Mouse (Mus musculus) megakaryocyte, adult 5-6 weeks (primary cell): ENCODE results near the gene Cdc42ep4. TPM values are rescaled to one million over a fixed set of nuclear protein-coding genes. Genes with fewer than 3 reads are reported as not detected.

ENCODE experiments used
- ATAC-seq: 2 replicates; pipeline ENCODE4 v1.8.0; 2016; ENCODE audit warnings: mild to moderate bottlenecking, inconsistent platforms; ENCODE audit not compliant: poor library complexity, severe bottlenecking
- total RNA-seq, 2 experiments: library from RNA; stranded (forward) in 1 of 2; stranded (reverse) in 1 of 2; fragments of 153-499, 151-499 nt in 1 of 2; fragments of 221-1000, 200-1000 nt in 1 of 2; gene quantifications; 2 replicates each; pipeline versions ENCODE4 v1.2.3 to v1.2.4; 2015 to 2017

Cdc42ep4 gene
- total RNA-seq (2015) (14.0 and 20.1 TPM in 2 replicates), total RNA-seq (2017) (26.9 and 27.8 TPM in 2 replicates)

DNA sequence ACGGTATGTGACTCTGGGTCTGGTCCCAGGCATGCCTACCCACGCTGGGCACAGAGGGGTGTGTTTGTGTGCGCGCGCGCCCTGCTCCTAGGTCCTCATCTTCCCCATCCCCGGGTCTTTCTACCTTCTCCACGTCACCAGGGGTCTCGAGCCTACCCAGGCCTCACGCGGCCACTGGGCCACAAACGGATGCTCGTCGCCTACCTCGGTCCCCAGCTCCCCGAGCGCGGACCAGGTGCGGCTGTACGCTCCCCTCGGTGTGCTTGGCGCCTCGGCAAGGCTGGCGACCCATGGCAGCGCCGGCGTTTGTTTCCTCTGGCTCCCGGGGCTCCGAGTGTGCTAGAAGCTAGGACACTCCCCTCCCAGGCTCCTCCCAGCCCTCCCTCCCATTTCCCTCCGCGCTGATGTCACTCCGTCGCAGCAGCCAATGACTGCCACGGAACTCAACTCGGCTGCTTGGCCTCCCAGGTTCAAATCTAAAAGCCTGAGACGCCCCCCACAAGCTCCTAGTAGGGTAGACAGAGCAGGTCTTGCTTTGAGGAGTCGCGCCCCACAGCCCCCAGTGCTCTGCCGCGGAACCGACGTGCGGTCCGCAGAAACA, at the start of gene Cdc42ep4:
Cdc42ep4 (minus strand) TSS at position 398 of the 601 bp plus-strand sequence.
- peak; percentile 70 for ATAC-seq

DNA sequence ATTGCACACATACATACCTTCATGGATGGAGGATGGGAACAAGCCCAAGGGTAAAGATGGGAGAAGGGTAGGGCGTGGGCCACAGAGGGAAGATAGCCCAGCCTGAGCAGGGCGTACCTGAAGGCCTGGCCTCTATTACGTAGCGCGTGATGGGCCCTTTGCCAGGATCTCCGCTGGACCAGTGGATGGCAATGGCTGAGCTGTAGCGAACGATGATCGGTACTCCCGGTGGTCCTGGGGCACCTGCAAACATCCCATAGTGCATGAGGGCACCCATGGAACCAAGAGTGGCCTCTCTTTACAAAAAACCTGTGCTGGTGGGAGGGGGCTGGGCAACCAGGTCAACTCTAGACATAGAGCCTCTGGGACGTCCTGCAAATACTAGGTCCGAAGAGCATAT, 48.3 kb upstream of the Cdc42ep4 start:
- ATAC-seq = no peak

DNA sequence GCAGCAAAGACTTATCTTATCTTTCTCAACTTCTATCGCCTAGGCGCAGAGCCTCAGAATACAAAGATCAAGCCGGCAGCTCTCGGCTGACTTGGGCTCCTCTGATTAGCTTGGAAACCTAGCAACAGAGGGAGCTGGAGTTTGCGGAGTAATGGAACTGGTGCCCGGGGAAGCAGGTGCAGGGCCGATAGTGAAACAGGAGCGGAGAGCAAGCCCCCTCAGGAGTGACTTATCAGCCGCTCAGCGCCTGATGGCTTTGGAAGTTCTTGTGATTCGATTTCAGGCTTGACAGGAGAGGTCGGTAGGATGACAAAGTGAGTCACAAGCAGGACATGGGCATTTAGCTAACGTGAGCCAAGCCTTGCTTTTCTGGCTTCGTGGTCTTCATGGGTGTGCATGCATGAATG, 47.4 kb upstream of the Cdc42ep4 start:
- peak; percentile 31 for ATAC-seq

DNA sequence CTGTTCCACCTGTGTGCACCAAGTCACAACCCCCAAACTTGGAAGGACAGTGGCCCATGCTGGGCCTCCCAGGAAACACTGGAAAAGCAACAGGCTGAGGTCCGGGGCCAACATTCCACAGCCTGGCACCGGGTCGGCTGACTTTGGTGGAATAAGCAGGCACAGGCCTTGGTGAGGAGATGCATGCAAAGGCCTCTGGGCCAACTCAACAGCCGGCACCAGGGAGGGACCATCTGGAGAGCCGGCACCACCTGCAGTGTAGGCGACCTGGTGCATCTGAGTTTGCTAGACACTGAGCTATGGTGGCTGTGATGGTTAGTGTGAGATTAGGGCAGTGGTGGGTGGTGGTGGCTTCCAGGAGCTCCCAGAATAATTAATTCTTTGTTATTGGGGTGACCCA, 46.3 kb upstream of the Cdc42ep4 start:
- ATAC-seq = no peak

DNA sequence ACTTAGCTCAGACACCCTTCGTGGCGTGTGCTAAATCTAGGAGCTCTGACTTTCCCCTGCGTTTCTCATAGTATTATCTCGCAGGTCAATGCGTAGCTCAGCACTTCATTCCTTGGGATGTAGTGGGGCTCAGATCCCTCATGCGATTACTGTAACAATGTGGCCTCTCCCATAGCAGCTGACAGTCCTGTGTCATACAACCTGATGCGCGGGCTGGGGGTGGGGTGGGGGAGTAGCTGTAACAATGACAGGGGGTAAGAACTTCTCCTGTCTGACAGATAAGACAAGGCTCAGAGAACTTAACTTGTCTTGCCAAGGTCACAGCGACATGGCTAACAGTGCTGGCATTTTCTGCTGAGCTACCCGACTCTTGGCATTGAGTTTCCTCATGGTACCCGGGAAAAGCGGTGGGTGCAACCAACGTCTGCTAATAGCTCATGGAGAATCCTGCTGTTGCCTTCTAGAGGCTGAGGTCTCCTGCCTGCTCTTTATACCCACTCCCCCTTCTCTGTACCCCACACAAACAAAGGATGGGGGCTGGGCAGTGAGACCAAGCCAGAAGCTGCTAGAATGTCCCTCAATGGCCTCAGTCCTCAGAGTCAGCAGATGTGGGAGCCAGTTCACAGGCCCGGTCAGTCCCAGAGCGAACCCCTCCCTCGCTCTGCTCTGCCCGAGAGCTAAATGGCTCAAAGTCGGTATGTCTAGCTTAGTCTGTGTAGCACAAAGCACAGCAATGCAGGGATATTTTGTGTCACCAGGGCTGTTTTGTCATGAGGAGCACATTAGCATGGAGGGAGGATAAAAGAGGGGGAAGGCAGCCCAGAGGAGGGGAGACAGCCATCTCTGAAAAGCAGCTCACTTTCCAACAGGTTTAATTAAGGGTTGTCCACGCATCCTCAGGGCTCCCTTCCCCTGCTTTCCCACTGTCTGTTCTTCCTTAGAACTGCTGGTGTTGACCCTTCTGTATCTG, 45.6 kb upstream of the Cdc42ep4 start:
- no peak for ATAC-seq

DNA sequence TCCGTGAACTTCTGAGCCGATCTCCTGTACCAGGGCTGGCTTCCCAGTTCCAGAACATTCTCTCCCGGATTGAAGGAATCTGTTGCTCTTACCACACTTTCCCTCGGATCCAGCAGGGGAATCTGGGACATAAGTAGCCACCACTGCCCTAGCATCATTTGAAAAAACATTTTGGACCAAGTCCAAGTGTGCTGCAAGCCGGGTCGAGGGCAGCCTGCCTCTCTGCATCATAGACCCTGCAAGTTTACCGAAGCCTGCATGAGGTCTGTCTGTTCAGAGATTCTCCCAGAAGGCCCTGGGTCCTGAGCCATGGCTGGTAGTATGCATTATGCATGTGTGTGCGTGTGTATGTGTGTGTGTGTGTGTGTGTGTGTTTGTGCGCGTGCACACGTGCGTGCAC, 44.2 kb upstream of the Cdc42ep4 start:
- no peak for ATAC-seq

DNA sequence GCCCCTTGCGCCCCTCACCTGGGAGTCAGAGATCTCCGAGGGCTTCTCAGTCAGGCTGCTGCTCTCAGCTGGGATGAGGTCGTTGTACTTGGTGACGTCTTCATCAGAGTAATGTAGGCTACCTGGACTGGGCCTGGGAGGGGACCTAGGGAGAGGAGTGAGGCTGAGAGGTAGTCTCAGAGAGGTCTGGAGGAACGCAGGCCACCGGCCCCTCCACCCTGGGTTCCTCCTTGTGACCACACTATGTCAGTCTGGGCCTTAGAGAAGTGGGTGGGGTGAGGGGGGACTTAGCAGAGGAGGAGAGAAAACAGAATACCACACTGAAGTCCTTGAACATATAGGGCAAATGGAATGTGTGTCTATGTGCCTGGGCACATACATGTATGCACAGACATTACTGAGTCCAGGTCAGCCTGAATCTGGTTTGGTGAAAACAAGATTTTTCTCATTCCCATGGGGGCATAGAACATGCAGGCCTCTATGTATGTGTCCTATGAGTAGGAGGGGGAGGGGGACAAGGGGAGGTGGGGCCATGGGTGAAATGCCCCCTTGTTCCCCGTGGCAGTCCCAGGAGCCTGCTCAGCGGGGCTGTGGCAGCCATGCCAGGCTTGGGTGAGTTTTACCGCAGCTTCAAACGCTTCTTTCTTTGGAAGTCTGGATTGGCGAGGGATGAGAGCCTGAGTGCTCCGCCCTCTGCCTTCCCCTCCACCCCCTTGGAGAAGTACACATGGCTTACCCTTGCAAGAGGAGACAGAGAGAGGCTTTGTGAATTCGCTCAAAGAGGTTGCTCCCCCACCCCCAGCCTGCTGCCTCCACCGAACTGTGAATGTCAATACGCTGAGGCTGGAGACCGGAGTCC, 39.9 kb upstream of the Cdc42ep4 start:
- ATAC-seq = no peak

DNA sequence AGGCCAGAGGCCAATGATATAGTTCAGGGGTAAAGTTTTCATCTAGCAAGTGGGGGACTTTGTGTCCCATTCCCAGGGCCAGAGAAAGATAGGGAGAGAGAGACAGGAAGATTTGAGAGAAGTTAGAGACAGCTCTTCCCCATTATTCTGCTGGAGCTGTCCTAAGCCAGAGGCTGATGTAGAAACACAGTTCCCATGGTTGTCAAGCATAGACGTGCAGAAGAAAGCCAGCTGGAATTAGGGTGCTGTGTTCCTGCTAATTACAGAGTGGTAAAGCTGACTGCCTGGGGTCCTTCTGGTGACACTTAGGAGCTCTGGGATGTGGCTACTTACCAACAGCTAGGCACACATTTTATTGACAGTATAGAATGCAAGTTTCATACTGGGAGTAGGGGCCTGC, 37.4 kb upstream of the Cdc42ep4 start:
- ATAC-seq = no peak

DNA sequence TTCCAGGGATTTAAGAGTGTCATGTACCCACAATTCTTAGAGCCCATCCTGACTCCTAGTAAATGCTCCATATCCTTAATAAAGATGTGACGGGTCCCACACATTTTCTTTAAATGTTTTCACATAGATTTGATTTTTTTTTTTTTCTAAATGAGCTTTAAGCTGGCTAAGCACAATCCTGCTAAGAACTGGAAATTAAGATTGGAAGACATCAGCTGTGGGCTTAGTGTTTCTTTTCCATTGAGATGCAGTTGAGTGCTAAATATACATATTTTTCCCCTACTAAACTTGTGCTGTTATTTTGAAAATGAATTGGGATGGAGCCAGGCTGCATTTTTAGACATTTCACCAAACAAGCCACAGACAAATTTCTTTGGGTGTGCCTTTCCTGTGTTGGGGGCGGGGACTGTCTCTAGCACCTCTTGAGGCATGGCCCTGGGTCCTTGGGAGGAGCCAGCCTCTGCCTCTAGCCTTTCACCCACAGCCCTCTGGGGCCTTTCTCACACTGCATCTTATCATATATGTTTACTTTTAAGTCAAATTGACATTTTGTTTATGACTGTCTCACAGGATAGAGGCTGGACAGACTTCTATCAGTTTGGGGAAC, 36.6 kb upstream of the Cdc42ep4 start:
- peak; percentile 77 for ATAC-seq

DNA sequence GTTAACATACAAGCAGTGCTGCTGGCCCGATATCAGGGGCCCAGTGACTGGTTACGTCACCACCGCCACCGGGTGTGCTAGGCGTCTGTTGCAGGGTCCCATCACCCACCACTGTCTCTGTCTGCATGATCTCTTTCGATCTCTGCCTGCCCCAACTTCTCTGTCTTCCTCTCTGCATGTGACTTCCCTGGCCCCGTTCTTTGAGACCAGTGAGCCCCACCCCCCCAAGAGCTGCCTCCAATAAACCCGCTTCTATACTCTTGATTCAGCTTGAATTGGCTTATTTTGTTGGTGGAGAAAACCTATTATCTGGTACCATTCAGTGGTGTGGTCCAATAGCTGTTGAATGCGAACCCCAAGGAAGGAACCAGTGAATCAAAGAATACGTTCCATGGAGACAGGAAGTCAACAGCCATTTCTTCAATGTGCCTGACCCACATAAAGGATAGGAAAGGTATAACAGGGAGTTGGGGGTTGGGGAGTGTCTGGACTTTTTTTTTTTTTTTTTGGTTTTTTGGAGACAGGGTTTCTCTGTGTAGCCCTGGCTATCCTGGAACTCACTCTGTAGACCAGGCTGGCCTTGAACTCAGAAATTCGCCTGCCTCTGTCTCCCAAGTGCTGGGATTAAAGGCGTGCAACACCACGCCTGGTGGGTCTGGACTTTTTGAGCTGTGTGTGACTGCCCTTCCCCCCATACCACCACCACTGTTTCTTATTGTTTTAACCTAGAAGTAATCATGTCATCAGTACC, 35.9 kb upstream of the Cdc42ep4 start:
- peak; percentile 47 for ATAC-seq

DNA sequence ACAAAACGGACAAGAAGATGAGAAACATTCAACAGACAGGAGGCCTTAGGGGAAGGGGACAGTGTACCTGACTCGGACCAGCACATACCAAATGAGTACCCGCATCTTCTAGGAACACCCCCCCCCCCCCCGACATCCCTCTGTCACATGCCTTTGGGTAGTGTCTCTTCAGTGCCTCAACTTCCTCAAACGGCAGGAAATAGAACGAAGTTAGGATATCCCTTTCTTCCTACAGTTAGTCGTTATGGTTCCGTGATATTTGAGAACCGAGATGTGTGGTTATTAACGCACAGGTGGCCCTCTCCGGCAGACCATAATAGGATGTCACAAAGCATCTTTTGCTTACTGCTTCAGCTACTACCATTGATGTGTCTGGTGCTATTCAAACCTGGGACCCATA, 35.3 kb upstream of the Cdc42ep4 start:
- ATAC-seq = peak; percentile 63

DNA sequence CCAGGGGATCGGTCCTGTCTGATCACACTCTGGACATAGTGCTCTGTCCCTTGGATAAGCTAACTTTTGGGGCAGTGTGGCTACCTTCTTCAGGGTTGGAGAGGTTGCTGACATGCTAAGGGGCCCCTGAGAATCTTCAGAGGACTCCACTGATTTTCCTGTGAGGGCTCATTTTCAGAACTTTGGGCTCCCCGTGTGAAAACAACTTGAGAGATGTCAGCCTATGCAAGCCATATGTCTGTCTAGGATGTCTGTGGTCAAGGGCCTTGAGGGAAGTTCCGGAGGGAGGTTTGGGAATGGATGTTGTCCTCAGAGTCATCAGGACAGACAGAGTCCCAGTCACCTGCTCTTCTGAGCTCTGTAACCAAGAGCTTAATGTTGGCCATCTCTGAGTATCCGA, 34.7 kb upstream of the Cdc42ep4 start:
- no peak for ATAC-seq

DNA sequence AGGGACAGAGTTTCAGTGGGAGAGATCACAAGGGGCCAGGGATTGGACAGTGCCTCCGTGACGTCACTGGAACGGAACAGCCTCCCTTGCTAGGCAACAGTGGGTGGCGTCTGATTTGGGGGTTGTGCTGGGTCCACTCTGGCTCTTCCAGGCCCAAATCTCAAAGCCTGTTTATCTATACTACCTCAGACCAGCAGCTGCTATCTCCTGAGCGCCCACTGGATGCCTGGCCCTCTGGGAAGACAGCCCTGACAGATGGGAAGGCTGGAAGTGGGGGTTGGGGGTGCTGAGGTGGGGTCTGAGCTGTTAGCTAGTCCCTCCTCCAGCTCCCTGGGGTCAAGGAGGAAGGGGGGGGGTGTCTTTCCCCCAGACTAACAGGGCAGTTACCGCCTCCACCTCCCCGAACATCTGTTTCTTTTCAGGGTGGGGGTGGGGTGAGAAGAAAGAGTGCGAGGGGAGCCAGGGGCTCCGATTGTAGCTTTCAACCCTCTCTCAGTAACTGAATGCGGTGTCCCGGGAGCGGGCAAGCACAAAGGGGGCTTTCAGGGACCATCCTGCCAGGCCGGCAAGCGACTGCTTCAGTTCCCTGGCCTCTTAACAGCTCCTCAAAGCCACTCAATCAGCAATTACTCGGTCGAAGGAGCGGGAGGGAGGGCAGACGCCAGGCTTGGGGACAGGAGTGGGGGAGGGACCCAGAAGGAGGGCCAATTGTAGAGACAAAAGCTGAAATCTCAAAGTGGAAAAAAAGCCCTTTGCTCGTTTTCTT, 33.9 kb upstream of the Cdc42ep4 start:
- ATAC-seq = no peak

DNA sequence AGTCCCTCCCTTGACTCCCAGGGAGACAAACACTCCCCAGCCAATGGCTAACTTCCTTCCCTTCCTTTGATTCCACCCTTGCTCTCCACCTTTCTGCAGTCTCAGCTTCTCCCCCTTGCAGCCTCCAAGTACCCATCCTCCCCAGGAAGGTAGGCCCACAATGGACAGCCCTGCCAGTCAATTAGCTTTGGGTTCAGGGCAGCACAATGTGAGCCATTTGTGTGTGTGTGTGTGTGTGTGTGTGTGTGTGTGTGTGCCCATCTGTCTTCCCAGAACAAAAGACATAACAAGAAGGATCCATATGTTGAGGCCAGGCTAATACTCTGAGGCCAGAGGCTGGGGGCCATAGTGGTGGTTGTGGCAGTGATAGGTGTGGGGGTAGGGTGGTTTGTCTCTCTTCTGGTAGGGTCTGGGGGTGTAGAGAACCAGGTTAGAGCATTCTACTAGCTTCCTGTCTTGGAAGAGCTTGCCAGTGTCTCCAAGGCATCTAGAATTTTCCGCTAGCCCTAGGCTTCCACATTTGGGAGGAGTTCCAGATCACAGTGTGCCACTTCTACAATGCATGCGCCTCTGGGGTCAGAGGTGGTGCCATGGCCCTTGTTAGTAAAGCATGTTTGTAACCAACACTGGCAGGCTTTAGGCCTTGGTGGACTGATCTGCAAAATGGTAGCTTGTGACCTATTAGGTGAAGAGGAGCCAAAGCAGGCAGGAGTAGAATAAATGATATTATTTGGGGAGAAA, 33.1 kb upstream of the Cdc42ep4 start:
- no peak for ATAC-seq

DNA sequence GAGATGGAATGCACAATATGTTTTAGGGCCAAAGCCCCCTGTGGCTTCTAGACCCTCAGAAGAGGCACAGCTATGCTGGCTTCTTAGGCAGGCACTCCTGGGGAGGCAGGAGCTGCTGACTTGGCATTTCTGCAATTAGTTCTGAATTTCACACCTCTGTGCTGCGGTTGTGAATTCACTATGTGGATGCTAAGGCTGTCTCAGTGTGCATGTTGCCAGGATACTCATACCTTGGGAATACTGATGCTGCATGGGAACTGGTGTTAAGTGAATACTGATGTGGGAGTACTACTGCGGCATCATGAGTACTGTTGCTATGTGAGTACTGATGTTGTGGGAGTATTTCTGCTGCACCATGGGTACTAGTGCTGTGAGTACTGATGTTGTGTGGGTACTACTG, 30.8 kb upstream of the Cdc42ep4 start:
- no peak for ATAC-seq

DNA sequence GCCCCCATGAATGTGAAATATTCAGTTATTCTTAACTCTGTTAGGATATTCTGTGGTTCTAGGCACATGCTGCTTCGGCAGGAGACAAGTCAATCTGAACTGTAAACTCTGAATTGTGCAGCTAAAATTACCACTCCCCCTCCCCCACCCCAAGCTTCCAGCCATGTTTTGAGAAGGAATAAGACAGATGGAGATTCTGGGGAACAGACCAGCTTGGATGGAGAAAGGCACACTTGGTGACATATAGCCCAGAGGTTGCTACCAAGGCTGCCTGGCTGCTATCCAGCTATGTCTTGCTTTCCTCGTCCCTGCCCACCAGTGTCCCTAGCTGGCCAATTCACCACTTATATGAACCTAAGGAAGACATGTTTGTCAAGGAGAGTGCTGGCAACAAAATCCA, 30.3 kb upstream of the Cdc42ep4 start:
- no peak for ATAC-seq

DNA sequence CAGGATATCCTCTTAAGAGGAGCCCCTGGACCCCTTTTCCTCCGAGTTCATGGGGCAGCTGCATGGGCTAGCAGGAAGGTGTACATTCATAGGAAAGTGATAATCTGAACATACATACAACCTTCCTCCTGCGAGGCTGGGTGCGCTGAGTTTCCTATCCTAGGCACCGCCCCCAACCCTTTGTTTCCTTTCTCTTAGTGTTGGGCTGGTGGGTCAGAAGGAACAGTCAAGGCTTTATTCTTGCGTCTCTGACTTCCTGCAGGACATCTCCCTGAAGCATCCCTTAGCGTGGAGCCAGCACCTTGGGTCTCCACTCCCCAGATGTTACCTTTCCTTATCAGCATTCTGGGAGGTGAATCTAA, 28.0 kb upstream of the Cdc42ep4 start:
- ATAC-seq = no peak; the same call in 1 of the 2 replicates
